Mouse (Mus musculus): Measurements from ENCODE around the gene A930017K11Rik.

The A930017K11Rik gene

DNA sequence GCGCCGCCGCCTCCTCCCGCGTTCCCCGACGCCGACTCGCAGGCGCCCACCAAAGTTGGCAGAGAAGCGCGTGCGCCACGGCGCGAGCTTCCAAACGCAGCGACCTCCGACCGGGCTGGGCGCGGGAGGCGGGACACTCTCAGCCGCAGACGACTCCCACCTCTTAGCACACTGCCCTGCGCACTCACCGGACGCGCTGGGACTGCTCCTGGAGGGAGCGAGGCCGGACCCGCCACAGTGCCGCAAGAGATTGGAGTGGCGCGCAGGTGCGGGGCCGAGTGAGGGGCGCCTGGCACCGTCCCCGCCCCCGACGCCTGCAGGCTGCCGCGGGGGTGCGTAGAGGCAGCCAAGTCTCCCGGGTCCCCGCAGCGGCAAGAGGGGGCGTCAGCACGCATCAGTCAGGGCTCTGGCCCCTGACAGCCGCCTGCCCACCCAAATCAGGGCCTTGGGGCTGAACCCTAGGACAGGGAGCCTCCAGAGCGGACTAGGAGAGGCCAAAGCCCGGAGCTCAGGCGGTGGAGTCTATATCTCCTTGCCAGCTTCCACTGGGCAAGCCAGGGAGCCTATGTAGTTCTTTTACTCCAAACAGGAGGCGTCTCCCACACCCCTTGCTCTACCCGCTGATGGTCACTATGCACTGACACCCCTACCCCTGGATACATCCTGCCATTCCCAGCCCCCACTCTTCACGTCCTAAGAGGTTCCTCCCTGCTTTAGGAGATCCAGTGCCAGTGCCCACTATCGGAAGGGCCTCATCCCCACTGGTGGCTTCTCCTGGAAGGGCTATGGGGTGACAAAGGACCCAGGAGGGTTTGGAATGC lies at the start of gene A930017K11Rik:
Gene A930017K11Rik (minus strand): TSS at position 763 of the 821 bp plus-strand sequence.
- DNase-seq (ENCODE audit: low spot score): no peak

DNA sequence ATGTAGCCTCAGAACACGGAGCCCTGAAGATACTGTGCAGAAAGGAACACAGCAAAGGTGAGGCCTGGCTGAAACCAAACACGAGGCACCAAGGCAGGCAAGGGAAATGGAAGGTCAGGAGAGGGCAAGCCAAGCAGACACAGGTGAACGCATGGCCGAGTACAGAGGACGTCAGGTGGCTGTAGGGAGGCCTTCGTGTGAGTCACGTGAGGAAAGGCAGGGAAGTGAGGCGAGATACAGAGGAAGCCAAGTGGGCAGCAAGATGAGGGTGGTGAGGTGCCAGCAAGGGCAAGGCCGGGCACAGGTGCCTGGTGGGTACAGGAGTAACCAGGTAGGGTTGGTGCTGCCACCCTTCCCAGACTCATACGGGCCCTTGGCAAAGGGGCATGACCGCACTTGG lies 46.1 kb upstream of the A930017K11Rik start:
- DNase-seq (ENCODE audit: low spot score): no peak

DNA sequence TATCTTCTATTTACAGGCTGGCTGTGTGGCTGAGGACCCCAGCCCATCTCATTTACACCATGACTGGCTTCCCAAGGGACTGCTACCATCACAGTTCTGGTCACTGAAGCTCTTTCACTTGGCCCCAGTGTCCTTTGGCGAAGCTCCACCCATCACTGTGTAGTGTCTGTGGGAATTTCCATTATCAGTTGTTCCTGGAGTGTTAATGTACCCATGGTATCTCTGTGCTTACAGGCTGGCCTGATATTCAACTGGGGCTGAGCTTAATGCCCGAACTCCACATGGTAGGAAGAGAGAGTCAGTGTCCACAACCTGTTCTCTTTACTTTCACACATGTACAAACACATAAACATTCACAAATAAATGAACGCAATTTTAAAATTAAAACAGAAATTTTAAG lies 41.1 kb upstream of the A930017K11Rik start:
- DNase-seq (ENCODE audit: low spot score): no peak

DNA sequence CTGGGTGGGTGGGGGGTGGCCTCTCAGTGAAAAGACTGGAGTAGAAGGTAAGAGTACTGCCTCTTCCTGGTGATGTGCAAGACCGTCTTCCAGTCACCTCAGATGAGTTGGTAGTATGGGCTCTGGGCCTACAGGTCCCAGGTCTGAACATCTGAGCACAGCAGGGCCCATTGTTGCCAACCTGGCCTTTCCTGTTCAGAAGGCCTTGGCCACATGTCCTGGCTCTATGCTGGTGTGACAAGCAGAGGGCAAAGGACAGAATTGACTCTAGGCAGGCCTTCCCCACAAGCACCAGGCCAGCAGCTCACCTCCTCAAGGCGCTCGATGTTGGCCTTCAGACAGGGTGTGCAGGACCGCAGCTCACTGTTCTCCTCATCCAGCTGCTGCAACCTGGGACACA lies 39.9 kb upstream of the A930017K11Rik start:
- DNase-seq (ENCODE audit: low spot score): no peak

DNA sequence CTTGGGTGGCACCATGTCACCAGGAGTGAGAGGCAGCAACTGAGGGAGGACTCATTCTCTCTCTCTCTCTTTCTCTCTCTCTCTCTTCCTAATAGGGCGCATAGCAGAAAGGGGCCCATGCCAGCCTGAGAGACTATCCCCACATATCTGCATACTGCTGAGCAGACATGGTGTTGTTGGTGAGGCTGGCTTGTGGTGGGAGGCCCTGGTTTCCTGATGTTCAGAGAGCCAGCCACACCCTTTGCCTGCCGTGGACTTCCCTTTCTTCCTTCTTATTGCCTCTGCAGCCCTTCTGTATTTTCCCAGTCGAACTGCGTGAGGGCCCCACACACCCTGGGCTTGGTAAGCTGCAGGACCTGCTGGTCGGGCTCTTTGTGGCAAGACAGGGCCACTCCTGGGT lies 38.0 kb upstream of the A930017K11Rik start:
- no peak for DNase-seq (ENCODE audit: low spot score)

DNA sequence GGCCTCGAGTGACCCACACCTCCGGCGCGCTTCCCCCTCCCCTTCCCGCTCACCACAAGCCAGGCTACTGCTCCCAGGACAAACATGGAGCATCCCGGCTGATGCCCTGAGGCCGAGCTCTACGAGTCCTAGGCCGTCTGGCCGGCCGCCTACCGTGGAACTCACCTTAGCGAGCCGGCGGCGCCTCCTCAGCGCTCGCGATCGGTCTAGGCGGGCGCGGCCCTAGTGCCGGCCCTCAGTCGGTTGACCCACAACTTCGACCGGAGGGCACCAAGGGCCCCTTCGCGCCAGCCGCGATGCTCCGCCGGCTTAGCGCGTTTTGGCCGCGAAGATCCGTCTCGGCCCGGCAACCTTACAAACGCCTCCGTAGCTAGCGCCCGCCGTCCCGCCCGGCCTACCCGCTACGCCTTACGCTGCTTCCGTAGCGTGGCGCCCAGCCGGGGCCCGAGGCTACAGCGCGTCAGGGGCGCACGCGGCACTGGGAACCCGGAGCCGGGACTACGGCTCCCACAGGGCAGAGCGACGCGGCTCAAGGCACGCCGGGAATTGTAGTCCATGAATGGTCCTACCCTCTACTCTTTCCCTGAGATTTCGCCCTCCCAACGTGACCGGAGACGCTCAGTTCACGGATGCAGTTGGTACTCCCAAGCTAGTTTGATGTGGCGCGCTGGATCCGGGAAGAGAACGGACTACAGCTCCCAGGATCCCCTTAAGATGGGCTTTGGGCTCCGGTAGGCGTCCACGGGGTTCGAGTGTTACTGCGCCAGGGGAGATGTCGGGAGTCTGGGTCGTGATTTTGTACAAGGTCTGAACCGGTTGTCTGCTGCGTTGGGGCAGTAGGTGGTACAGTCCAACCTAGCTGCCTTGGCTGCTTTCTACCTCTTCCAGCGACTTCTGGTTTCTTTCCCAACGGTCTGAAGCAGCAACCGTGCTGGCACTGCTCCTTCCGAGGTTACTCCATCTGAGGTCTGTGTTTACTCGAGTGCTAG lies 33.2 kb upstream of the A930017K11Rik start, which contains the start of gene Capn15:
Gene Capn15 (minus strand): TSS at position 491 of the 989 bp plus-strand sequence.
- DNase-seq (ENCODE audit: low spot score): peak; percentile 92

DNA sequence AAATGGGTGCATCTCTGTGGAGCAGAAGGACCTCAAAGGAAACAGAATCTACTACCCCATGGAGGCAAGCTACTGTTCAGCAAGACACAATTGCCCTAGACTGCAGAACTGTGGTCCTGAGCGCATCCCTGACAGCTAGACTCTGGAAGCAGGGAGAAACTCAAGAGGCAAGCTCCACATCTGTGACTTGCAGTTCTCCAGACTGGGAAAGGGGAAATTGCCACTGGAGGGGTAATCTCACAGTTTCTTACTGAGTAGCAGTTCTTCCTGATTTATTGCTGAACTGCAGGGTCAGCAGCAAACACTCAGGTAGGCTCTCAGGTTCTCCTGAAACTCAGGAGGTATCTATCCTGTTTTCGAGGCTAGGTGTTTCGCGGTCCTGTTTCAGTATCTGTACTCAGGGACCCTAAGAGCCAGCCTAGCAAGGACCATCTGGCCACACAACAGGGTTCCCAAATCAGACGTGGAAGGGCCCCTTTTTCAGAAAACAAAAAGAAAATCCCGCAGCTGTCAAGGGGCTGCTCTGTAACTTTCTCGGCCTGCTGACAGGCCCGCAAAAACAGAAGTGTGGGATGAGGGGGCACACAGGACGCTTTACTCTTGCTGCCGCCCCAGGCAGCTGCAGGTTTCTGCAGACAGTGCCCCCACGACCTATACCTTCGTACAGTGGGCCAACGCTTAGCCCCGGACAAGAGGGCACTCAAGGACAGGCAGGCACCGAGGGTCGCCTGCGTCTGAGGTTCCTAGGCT lies 32.4 kb upstream of the A930017K11Rik start:
- no peak for DNase-seq (ENCODE audit: low spot score)

DNA sequence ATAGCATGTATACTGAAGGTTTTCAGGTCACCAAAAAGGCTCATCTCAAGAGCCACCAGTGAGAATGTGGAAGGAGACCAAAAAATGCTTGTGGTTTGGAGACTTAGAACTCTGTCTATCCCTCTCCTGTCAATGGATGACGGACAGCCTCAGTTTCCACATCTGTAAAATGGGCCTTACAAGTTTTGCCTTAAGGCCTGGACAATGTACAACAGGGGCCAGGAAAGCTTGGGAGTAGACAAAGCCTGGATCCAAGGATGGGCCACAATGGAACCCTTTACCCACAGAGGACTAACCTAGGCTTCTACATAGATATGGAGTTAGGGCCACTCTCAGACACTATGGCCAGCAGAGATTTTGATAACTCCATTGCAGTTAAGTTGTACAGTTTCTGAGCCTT lies 31.7 kb upstream of the A930017K11Rik start:
- DNase-seq (ENCODE audit: low spot score): no peak

DNA sequence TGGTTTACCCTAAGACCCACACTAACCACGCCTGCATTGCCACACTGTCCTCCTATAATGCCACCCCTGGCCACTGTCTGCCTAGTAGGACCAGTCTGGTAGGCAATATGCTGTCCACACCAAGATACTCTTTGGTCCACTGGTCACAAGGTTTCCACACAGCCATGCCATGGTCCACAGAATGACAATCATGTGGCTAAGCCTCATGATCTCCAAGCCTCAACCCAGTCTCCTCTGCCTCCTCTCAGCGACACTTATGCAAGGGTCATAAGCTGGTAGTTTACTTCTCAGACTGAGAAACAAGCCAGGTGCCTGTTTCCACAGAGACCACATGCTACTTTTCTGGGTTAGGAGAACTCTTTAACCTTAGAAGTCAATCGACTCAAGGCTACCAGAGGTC lies 30.5 kb upstream of the A930017K11Rik start:
- no peak for DNase-seq (ENCODE audit: low spot score)

DNA sequence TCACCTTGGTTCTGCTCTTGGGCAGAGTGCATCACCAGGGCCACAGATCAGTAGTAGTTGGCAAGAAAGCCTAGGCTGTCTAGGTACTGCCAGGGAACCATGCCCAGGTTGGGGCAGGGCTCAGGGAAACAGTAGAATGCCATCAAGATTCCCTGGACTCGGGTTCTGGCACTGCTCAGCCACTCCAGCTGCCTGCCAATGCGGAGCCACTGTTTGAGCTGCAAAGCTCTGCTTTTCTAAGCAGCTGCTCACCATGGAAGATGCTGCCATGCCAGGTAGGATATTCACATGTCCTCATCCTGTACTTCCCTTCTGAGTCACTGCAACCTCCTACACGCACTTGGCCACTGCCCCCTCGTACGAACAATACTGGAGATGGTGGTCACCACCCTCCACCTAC lies 28.5 kb upstream of the A930017K11Rik start:
- DNase-seq (ENCODE audit: low spot score): no peak

DNA sequence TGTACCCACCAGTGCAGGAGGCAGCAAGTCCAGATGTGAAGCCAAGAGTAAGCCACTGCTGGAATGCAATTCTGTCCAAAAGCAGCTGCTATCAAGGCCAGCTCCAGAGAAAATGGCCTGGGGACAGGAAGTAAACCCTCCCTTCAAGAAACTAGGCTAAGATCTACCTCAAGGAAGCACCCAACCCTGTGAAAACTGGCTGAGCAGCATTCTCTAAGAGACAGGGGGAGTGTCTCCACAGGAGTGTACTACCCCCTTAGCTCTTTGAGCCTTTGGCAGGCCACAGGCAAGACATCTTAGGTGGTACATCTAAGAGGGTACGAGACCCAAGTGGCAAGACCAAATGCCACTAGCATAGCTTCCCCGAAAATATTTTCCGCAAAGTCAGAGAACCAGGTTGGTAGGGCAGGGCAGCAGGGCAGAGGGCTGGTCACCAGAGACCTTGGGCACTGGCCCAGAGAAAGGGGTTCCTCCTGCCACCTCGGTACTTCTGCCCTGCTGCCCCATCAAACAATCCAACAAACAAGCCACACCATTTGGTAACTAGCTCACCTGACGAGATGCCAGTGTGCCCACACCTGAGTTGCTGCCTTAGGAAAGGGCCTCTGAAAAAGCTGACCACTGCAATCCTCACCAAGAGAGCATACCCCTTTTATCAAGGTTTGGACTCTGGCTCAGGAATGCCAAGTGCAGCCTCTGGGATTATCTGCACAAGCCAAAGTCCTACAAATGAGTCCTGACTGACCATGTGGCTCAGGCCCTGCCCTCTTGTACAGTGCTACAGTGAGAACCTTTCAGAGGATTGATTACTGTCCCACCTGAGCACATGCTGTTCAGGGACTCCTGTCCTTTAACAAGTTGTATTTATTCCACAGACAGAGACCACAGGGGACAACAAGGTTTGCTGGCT lies 27.7 kb upstream of the A930017K11Rik start:
- DNase-seq (ENCODE audit: low spot score): no peak

DNA sequence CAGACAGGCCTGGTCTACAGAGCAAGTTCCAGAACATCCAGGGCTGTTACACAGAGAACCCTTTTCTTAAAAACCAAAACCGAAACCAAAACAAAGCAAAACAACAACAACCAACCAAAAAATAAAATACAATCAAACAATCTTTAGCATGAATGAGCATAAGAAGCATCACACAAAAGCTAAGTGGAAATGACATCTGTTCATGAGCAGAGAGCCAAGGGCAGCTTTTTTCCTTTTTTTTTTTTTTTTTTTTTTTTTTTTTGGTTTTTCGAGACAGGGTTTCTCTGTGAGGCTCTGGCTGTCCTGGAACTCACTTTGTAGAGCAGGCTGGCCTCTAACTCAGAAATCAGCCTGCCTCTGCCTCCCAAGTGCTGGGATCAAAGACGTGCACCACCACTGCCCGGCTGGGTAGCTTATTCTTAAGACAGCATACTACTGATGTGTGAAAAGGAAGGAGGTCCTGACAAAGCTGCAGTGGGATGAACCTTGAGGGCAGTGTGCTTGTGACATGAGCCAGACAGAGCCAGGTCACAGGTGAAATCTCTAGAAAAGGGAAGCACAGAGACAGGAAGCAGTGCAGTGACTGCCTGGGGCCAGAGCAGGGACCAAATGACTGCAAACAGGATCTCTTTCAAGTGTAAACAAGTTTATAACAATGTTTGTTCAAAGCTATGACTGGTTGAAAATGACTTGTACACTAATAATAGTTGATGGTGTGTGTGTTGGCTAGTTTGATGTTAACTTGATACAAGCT lies 18.8 kb upstream of the A930017K11Rik start:
- DNase-seq (ENCODE audit: low spot score): no peak

DNA sequence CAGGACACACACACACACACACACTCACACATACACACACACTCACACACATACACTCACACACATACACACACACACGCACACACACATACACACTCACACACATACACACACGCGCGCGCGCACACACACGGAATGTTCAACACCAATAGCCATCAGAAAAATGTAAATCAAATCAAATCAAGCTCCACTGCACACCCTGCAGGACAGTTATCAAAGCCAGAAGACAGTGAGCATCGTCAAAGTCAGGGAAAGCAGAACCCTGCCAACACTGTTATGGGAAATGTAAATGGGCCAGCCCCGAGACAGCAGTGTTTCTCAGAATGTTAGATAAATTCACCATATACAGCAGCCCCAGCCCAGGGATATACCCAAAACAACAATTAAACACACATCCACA lies 18.1 kb upstream of the A930017K11Rik start:
- no peak for DNase-seq (ENCODE audit: low spot score)

DNA sequence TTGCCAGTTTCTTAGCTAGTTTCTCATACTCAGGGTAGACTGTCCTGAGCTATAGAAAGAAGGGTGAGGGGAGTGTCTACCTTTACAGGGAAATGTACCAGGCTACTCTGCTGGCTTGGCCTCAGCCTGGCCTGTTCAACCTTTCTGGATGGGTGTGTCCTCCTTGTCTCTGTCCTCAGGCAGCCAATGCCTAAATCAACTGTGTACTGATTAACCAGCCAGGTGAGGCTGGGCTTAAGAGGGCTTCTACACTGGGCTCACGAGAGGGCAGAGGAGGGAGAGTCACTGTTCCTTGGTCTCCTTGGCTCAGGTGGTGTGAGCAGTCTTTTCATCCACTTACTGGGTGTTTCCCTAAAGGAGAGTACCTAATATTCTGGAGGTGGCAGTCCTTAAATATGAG lies 15.8 kb upstream of the A930017K11Rik start:
- DNase-seq (ENCODE audit: low spot score): no peak

DNA sequence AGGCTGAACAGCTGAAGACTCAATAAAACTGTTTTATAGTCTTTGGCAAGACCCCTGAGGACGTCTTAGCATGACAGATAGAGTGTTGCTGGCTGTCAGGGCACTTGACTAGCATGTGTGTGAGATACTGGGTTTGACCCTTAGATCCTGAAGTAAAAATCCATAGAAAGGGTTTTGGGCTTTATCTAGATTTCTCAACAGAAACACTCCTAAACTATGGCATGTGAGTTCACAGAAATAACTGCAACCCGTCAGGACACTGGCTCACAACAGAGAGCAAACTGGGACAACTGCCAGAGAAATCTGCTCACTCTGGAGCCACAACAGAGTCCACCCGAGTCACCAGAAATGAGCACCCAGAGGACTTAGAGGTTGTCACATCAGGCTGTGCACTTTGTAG lies 15.3 kb upstream of the A930017K11Rik start:
- no peak for DNase-seq (ENCODE audit: low spot score)

DNA sequence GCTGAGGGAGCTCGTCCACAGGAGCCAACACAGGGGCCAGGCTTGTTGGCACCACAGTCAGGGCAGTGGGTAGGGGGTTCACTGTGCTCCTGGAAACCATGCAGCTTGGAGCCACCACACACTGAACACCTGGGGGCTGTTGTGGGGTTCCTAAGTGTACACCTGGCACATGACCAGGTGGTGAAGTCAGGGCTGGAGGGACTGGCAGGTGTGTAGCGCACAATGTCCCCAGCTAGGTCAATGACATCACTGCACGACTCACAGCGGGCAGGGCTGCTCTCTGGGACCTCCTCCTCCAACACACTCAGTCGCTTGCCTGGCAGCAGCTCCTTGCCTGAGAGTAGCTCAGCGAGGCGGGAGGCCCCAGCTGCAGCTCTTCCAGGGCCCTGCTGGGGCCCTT lies 11.9 kb upstream of the A930017K11Rik start:
- no peak for DNase-seq (ENCODE audit: low spot score)

DNA sequence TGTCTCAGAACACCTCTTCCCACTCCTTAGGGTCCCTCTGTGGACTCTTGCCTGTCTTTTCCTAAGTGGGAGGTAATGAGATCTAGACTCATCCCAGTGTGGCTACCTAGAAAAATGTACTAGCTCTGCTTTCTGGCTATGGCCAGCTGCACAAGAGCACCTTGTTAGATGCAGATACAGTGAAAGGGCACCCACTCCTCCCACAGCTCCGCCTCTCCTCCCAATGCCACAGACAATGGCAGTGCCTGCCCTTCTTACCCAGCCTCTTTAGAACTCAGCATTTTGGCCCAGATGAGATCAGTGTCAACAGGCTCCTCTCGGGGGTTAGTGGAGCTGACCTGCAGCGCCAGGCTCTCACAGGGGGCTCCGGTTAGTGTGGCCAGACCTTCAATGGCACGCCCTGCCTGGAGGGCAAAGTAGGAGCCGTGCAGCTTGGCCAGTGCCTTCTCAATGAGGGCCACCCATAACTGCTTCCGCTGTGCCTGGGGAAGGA lies 10.1 kb upstream of the A930017K11Rik start:
- no peak for DNase-seq (ENCODE audit: low spot score)

DNA sequence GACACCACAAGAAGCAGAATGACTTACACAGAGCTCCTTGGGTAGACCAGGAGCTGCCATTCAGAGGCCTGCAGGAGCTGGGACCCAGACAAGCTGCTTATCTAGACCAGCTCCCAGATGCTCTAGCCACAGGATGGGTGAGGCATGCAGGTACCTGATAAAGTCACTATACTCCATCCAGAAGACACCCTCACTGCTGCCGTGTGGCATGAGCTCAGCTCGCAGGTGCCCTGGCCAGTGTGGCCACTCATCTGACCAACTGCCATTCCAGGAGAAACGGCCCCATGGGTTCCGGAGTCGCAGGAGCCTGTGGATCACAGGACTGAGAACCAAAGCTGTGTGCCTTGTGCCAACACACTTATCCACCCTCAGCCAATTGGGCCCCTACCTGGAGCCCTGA lies 9.2 kb upstream of the A930017K11Rik start:
- DNase-seq (ENCODE audit: low spot score): no peak

DNA sequence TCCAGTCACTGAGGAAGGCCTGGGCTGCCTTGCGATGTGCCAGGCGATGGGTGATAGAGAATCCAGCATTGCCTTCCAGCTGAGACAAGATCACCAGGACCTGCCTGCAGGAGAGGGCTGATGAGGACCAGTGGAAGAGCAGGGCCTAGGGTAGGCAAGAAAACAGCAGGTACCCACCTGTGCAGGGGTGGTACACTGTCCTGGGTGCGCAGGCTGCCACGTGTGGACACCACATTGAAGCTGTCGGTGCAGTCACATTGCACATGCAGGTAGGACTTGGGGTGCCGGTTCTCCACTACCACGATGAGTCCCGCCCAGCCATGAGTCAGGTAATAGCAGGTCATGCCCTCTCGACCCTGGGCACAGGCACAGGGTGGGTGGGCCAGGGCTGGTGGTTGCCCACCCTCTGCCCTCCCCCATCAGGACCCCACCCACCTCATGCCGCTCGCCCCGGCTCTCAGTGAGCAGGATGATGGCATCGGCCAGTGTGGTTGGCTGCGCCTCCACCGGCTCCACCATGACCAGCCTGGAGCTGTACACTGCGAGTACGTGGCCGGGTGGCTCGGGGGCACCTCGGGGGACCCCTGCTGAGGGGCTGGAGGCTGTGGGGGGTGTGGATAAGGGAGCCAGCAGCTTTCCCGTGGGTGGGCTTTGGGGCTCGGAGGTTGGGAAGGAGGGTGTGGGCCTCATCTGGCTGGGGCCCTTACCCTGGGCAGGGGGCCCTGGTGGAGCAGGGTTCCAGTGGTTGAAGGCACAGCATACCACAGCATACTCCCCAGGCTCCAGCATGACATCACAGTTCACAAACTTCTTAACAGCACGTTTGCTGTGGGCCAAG lies 7.5 kb upstream of the A930017K11Rik start:
- DNase-seq (ENCODE audit: low spot score): peak; percentile 45
